Mouse (Mus musculus) hindbrain, embryonic 10.5 days (tissue): ENCODE measurements at regions not wholly inside any gene's neighbourhood (a gene's known extent, or its start where the extent isn't known, plus 50 kb on each side); places are given as distances from the start of the nearest gene placed in this dataset.

Experiments used
- DNase-seq: peaks from one replicate; pipeline ENCODE4 v3.0.0-alpha.2; 2017; ENCODE audit warnings: low spot score
- H3K27ac ChIP-seq: fragments of 300-500 bp; sonication (generic); 2 replicates; pipeline ENCODE4 v1.5.1; 2016; ENCODE audit warnings: mild to moderate bottlenecking, moderate library complexity
- H3K27me3 ChIP-seq: fragments of 300-500 bp; sonication (generic); 2 replicates; pipeline ENCODE4 v1.6.1; 2016; ENCODE audit warnings: mild to moderate bottlenecking; ENCODE audit not compliant: poor library complexity, insufficient read depth, severe bottlenecking
- H3K36me3 ChIP-seq: fragments of 300-500 bp; sonication (generic); 2 replicates; pipeline ENCODE4 v1.6.1; 2016; ENCODE audit warnings: mild to moderate bottlenecking, moderate library complexity
- H3K4me1 ChIP-seq: fragments of 300-500 bp; sonication (generic); replicated peaks from 2 replicates; pipeline ENCODE4 v1.6.1; 2016; ENCODE audit warnings: mild to moderate bottlenecking
- H3K4me3 ChIP-seq: fragments of 300-500 bp; sonication (generic); 2 replicates; pipeline ENCODE4 v1.5.1; 2016; ENCODE audit warnings: mild to moderate bottlenecking, moderate library complexity
- H3K9me3 ChIP-seq: fragments of 300-500 bp; sonication (generic); 2 replicates; pipeline ENCODE4 v1.6.1; 2016; ENCODE audit warnings: mild to moderate bottlenecking, moderate library complexity
- WGBS: fragments of 180-500 bp; shearing (Covaris S2); methylation state at CpG from one replicate; pipeline ENCODE4 v1.1.7; 2016; 5-methylcytosine and 5-hydroxymethylcytosine counted together

DNA sequence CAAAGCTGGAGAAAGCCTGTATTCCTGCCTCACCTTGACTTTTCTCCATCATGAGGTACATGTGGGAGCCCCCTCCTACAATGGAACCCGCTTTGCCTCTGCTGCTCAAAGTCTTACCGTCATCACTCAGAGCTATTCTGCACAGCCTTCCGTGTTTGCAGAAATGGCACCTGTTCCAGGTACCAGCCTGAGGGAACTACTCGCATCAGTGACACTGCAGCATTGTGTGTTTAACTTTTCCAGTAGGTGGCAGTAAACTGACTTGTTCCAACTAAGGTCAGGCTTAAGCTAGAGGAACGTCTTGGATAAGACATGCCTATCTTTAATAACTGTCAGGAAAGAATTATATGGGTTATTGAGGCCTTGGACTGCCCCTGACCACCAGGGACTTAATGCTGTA is 71.4 kb downstream of the Fam173b start:
- 50% methylated on average over 5 of the region's 5 CpGs for WGBS
- DNase-seq = no peak
- H3K27me3 ChIP-seq = no peaks in the 10 kb centered on the region
- H3K36me3 ChIP-seq = no peaks in the 10 kb centered on the region
- H3K4me1 ChIP-seq = no peaks in the 10 kb centered on the region
- H3K27ac ChIP-seq = no peak overlapping the region
- H3K4me3 ChIP-seq = no peak overlapping the region
- no peaks in the 10 kb centered on the region for H3K9me3 ChIP-seq

DNA sequence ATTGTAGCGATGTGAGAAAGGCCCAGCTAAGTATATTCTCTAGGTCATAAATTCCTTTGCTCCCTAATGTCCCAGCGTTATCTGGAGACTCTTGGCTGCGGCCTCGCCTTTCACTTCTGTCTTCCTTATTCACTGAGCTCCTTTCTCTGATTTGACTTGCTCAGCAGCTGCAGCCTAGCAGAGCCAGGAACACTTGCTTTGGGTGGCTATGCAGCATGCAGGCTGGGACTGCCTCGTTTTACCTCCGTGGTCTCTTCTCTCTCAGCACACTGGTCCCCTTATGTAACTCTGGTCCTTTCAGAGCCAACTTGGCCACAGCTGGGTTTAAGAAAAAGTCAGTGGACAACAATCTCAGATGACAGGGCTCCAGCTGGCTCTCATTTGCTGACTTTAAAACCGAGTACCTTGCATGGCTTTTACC is 75.1 kb downstream of the Fam173b start:
- WGBS = 69% methylated on average over 7 of the region's 7 CpGs
- H3K27ac ChIP-seq = no peak overlapping the region
- no peak overlapping the region for H3K4me3 ChIP-seq
- no peak for DNase-seq
- H3K36me3 ChIP-seq = no peaks in the 10 kb centered on the region
- H3K27me3 ChIP-seq = no peaks in the 10 kb centered on the region
- H3K9me3 ChIP-seq = no peaks in the 10 kb centered on the region
- no peaks in the 10 kb centered on the region for H3K4me1 ChIP-seq

- no peaks in the 10 kb centered on the region for H3K27me3 ChIP-seq
- no peak overlapping the region for H3K4me3 ChIP-seq
- WGBS = 83% methylated on average over 3 of the region's 3 CpGs
- H3K4me1 ChIP-seq = no peaks in the 10 kb centered on the region
- DNase-seq = no peak
- no peaks in the 10 kb centered on the region for H3K36me3 ChIP-seq
- no peak overlapping the region for H3K27ac ChIP-seq
- H3K9me3 ChIP-seq = no peaks in the 10 kb centered on the region
Measured at GRCm38 (mm10) chr15:31693109-31693508, 91.5 kb downstream of the Fam173b start.

GRCm38 (mm10) chr15:31694877-31695671 is 93.4 kb downstream of the Fam173b start:
- H3K27me3 ChIP-seq = no peaks in the 10 kb centered on the region
- no peaks in the 10 kb centered on the region for H3K9me3 ChIP-seq
- H3K36me3 ChIP-seq = no peaks in the 10 kb centered on the region
- H3K27ac ChIP-seq = no peak overlapping the region
- H3K4me1 ChIP-seq = no peaks in the 10 kb centered on the region
- WGBS = 92% methylated on average over 8 of the region's 8 CpGs
- no peak for DNase-seq
- no peak overlapping the region for H3K4me3 ChIP-seq

GRCm38 (mm10) chr15:31703400-31703799 is 101.7 kb downstream of the Fam173b start:
- 83% methylated on average over 2 of the region's 2 CpGs for WGBS
- Histone ChIP-seq H3K4me1 (no peaks in the 10 kb centered on the region), H3K27ac (no peak overlapping the region), H3K36me3 (no peaks in the 10 kb centered on the region), H3K27me3 (no peaks in the 10 kb centered on the region), H3K9me3 (no peaks in the 10 kb centered on the region), H3K4me3 (no peak overlapping the region)
- DNase-seq = no peak

DNA sequence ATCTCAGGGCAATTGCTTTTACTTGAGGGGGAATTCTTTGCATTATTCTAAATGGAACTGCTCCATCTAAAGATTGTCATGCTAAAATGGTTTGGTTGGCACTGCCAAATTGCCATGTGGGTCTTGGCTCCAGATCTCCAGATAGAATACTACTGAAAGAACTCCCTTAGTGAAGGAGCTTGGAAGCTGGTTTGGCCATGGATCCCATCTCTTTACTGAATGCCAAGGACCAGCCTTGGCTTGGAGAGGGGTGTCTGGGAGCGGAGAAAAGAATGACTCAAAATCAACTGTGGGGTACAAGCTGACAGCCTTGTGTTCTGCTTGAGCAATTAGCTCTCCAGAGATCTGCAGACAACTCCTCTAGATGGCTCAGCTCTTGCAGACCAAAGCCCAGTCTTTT is 105.8 kb downstream of the Fam173b start:
- DNase-seq = no peak
- Histone ChIP-seq H3K27ac (no peak overlapping the region), H3K4me3 (no peak overlapping the region), H3K9me3 (no peaks in the 10 kb centered on the region), H3K36me3 (no peaks in the 10 kb centered on the region), H3K27me3 (no peaks in the 10 kb centered on the region), H3K4me1 (no peaks in the 10 kb centered on the region)
- WGBS = 89% methylated on average over 1 of the region's 1 CpGs

GRCm38 (mm10) chr15:31721019-31721418 is 119.4 kb downstream of the Fam173b start:
- H3K9me3 ChIP-seq = no peaks in the 10 kb centered on the region
- H3K27ac ChIP-seq = no peak overlapping the region
- no peak for DNase-seq
- no peaks in the 10 kb centered on the region for H3K36me3 ChIP-seq
- H3K27me3 ChIP-seq = no peaks in the 10 kb centered on the region
- no peaks in the 10 kb centered on the region for H3K4me1 ChIP-seq
- no peak overlapping the region for H3K4me3 ChIP-seq
- 87% methylated on average over 1 of the region's 1 CpGs for WGBS

- no peaks in the 10 kb centered on the region for H3K9me3 ChIP-seq
- H3K4me1 ChIP-seq = no peaks in the 10 kb centered on the region
- no peak for DNase-seq
- no peak overlapping the region for H3K27ac ChIP-seq
- no peaks in the 10 kb centered on the region for H3K36me3 ChIP-seq
- H3K27me3 ChIP-seq = no peaks in the 10 kb centered on the region
- WGBS = 89% methylated on average over 5 of the region's 5 CpGs
- H3K4me3 ChIP-seq = no peak overlapping the region
Measured at GRCm38 (mm10) chr15:31722429-31722828, 120.8 kb downstream of the Fam173b start.

- H3K9me3 ChIP-seq = no peaks in the 10 kb centered on the region
- H3K4me3 ChIP-seq = no peak overlapping the region
- no peaks in the 10 kb centered on the region for H3K4me1 ChIP-seq
- 74% methylated on average over 11 of the region's 11 CpGs for WGBS
- H3K27me3 ChIP-seq = no peaks in the 10 kb centered on the region
- no peaks in the 10 kb centered on the region for H3K36me3 ChIP-seq
- H3K27ac ChIP-seq = no peak overlapping the region
- DNase-seq = no peak
Measured at GRCm38 (mm10) chr15:31724252-31724651, 122.6 kb downstream of the Fam173b start.

- WGBS = 87% methylated on average over 9 of the region's 9 CpGs
- no peak overlapping the region for H3K27ac ChIP-seq
- no peaks in the 10 kb centered on the region for H3K36me3 ChIP-seq
- H3K4me3 ChIP-seq = no peak overlapping the region
- H3K9me3 ChIP-seq = 0 out of 2 replicates have a peak, but pooled peaks cover 2% of the 10 kb centered on the region
- DNase-seq = no peak
- no peaks in the 10 kb centered on the region for H3K4me1 ChIP-seq
- H3K27me3 ChIP-seq = no peaks in the 10 kb centered on the region
Measured at GRCm38 (mm10) chr15:31729133-31729532, 127.5 kb downstream of the Fam173b start.

GRCm38 (mm10) chr15:31741686-31742085 is 140.0 kb downstream of the Fam173b start:
- WGBS = 73% methylated on average over 4 of the region's 4 CpGs
- no peaks in the 10 kb centered on the region for H3K27me3 ChIP-seq
- no peaks in the 10 kb centered on the region for H3K36me3 ChIP-seq
- no peak overlapping the region for H3K4me3 ChIP-seq
- H3K27ac ChIP-seq = no peak overlapping the region
- DNase-seq = peak; percentile 5
- H3K9me3 ChIP-seq = no peaks in the 10 kb centered on the region
- no peaks in the 10 kb centered on the region for H3K4me1 ChIP-seq

DNA sequence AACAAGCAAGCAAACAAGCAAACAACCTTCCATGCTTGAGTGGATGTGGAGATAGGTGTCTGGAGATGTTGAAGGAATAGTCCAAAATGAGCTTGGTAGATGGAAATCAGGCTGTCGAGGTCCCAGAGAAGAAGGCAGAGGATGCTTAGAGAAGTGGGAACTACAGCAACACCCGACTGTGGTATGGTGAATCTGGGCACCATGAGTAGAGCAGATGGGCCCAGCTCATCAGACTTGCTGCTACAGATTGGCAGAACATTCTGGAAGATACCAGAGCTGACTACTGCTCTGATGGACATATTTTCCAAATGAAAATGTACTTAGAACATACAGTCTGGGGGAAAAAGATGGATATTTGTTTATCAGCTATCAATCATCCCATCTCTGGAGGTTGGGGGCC is 142.9 kb downstream of the Fam173b start:
- no peaks in the 10 kb centered on the region for H3K36me3 ChIP-seq
- H3K27ac ChIP-seq = no peak overlapping the region
- H3K4me1 ChIP-seq = no peaks in the 10 kb centered on the region
- no peak overlapping the region for H3K4me3 ChIP-seq
- H3K27me3 ChIP-seq = no peaks in the 10 kb centered on the region
- H3K9me3 ChIP-seq = no peaks in the 10 kb centered on the region
- no peak for DNase-seq
- 92% methylated on average over 2 of the region's 2 CpGs for WGBS

GRCm38 (mm10) chr15:31752632-31753031 is 151.0 kb downstream of the Fam173b start:
- Histone ChIP-seq H3K4me1 (peaks cover 15% of the 10 kb centered on the region), H3K36me3 (no peaks in the 10 kb centered on the region), H3K27ac (no peak overlapping the region), H3K9me3 (0 out of 2 replicates have a peak, but pooled peaks cover 3% of the 10 kb centered on the region), H3K27me3 (no peaks in the 10 kb centered on the region), H3K4me3 (no peak overlapping the region)
- 46% methylated on average over 2 of the region's 2 CpGs for WGBS
- DNase-seq = no peak
